14 mouse cellular contexts compared by ENCODE assay signal in the genomic region with DNA sequence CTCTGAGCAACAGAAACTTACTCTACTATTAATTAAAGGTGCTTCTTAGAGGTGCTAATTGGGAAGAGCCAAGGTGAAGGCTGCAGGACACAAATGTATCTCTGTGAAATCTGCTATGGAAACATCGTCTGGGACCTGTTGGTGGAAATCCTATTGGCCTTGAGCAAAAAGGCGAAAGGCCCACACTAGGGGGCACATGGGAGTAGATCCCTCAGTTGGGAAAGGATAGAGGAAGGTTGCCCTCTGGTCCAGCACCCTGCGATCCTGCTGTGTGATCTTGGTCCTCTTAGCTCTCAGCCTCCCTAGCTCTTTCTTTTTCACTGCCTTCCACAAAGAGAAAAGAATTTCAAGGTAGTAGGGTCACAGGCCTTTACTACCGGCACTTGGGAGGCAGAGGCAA. TPM values are rescaled to one million over a fixed set of nuclear protein-coding genes. Genes with fewer than 3 reads are reported as not detected.
DNase-seq lines count a peak whose midpoint lies in the region; ATAC-seq and TF ChIP-seq lines count a peak whose summit lies in the region.
"Had no signal": no experiment of that assay in that cellular context is flagged by ENCODE, and none has a peak within 500 bp of the region (broad histone marks: within the 10 kb centered on the region; RNA-seq: fewer than 3 reads in every experiment).

No protein-coding gene starts in this region.

- DNase-seq in lung, embryonic 14.5 days = no peak
- no peak for DNase-seq in lung, postnatal 36 days
- peak; percentile 42 for DNase-seq in MEL (ENCODE audit: low read depth, low spot score)
- no peak for DNase-seq in stomach, postnatal 0 days (ENCODE audit: low spot score)
- no peak for DNase-seq in left cerebral cortex, adult 8-10 months (ENCODE audit: low spot score in 2 of 2)
- no peak for DNase-seq in forebrain, embryonic 10.5 days (ENCODE audit: extremely low spot score, low spot score)
- DNase-seq: cerebellum, adult 9-10 months had no signal

- H3K36me3 ChIP-seq in lung, embryonic 14.5 days (ENCODE audit: insufficient read depth) = no peaks in the 10 kb centered on the region
- H3K36me3 ChIP-seq in MEL (ENCODE audit: control insufficient read depth in 1 of 2, insufficient read depth in 2 of 2, low read length in 2 of 2) = peaks cover 0 to 41% of the 10 kb centered on the region in 2 experiments; a peak in 3 of 4 replicates
- H3K36me3 ChIP-seq in stomach, postnatal 0 days (ENCODE audit: control insufficient read depth, insufficient read depth, low read length) = no peaks in the 10 kb centered on the region
- H3K36me3 ChIP-seq in forebrain, embryonic 10.5 days (replicated peaks) = no peaks in the 10 kb centered on the region
- H3K36me3 ChIP-seq: heart, embryonic 10.5 days; hindbrain, embryonic 12.5 days; limb, embryonic 15.5 days; midbrain, embryonic 12.5 days had no signal

- no peak for TF ChIP-seq POLR2A in MEL (IDR thresholded peaks at IDR 0.05; ENCODE audit: control insufficient read depth in 1 of 2, insufficient read depth in 1 of 2, low read depth in 1 of 2, low read length in 2 of 2, poor library complexity in 1 of 2)
- TF ChIP-seq POLR2A in bone marrow, adult 2 months (IDR thresholded peaks at IDR 0.05; ENCODE audit: borderline replicate concordance, control insufficient read depth, low read depth, low read length) = no peak

- no peak overlapping the region for H3K27ac ChIP-seq in lung, embryonic 14.5 days (ENCODE audit: low read depth)
- H3K27ac ChIP-seq in MEL (ENCODE audit: control insufficient read depth, low read depth, low read length) = peak overlapping the region; percentile 95
- H3K27ac ChIP-seq in bone marrow, adult 2 months (ENCODE audit: control insufficient read depth, insufficient read depth, low read depth, low read length, poor library complexity) = no peak overlapping the region
- no peak overlapping the region for H3K27ac ChIP-seq in stomach, postnatal 0 days (replicated peaks)
- no peak overlapping the region for H3K27ac ChIP-seq in forebrain, embryonic 10.5 days
- H3K27ac ChIP-seq: heart, embryonic 10.5 days; hindbrain, embryonic 12.5 days; limb, embryonic 15.5 days; midbrain, embryonic 12.5 days had no signal

- no peak for TF ChIP-seq EP300 in MEL (IDR thresholded peaks at IDR 0.05; ENCODE audit: low read depth in 1 of 2, low read length in 2 of 2)
- TF ChIP-seq EP300 in stomach, postnatal 0 days (optimal IDR thresholded peaks at IDR 0.05) = no peak

- peak; percentile 3 for TF ChIP-seq RAD21 in MEL (IDR thresholded peaks at IDR 0.05; ENCODE audit: low read depth, low read length)

- no peaks in the 10 kb centered on the region for H3K4me1 ChIP-seq in lung, embryonic 14.5 days (ENCODE audit: insufficient read depth)
- H3K4me1 ChIP-seq in MEL (ENCODE audit: control insufficient read depth in 1 of 2, insufficient read depth in 2 of 2, low read length in 2 of 2) = peaks cover 30 to 41% of the 10 kb centered on the region in 2 experiments
- no peaks in the 10 kb centered on the region; the same call in none of the 2 replicates for H3K4me1 ChIP-seq in bone marrow, adult 2 months (ENCODE audit: control insufficient read depth, insufficient read depth, low read length)
- H3K4me1 ChIP-seq in stomach, postnatal 0 days (replicated peaks; ENCODE audit: control insufficient read depth, insufficient read depth) = no peaks in the 10 kb centered on the region
- no peaks in the 10 kb centered on the region for H3K4me1 ChIP-seq in forebrain, embryonic 10.5 days
- H3K4me1 ChIP-seq: heart, embryonic 10.5 days; hindbrain, embryonic 12.5 days; limb, embryonic 15.5 days; midbrain, embryonic 12.5 days had no signal

- ATAC-seq in lung, embryonic 14.5 days (ENCODE audit: insufficient read depth) = no peak
- ATAC-seq in stomach, postnatal 0 days (ENCODE audit: low FRiP score, low TSS enrichment) = no peak
- ATAC-seq: forebrain, embryonic 16.5 days had no signal

- H3K9ac ChIP-seq in lung, embryonic 14.5 days = no peak overlapping the region
- H3K9ac ChIP-seq in MEL (ENCODE audit: control insufficient read depth, low read depth, low read length, poor library complexity, severe bottlenecking) = no peak overlapping the region; the same call in 1 of the 2 replicates
- H3K9ac ChIP-seq in stomach, postnatal 0 days (ENCODE audit: low read length) = no peak overlapping the region
- H3K9ac ChIP-seq: hindbrain, embryonic 12.5 days; limb, embryonic 15.5 days; midbrain, embryonic 12.5 days had no signal

- no peak overlapping the region for H3K4me3 ChIP-seq in lung, embryonic 14.5 days (ENCODE audit: low read depth, low read length)
- no peak overlapping the region for H3K4me3 ChIP-seq in MEL (ENCODE audit: control insufficient read depth in 1 of 2, insufficient read depth in 1 of 2, low read depth in 2 of 2, low read length in 2 of 2)
- H3K4me3 ChIP-seq in bone marrow, adult 2 months (replicated peaks; ENCODE audit: control insufficient read depth, low read depth, low read length) = no peak overlapping the region
- no peak overlapping the region for H3K4me3 ChIP-seq in stomach, postnatal 0 days (ENCODE audit: low read depth, low read length)
- no peak overlapping the region for H3K4me3 ChIP-seq in forebrain, embryonic 10.5 days
- H3K4me3 ChIP-seq: erythroblast, embryonic 14.5 days; heart, embryonic 10.5 days; hindbrain, embryonic 12.5 days; limb, embryonic 15.5 days; midbrain, embryonic 12.5 days had no signal

- WGBS in lung, embryonic 14.5 days = 74% methylated on average over 4 of the region's 4 CpGs
- WGBS in bone marrow, adult 2 months = 68% methylated on average over 4 of the region's 4 CpGs
- 81% methylated on average over 4 of the region's 4 CpGs for WGBS in stomach, postnatal 0 days
- WGBS in forebrain, embryonic 10.5 days = 92% methylated on average over 4 of the region's 4 CpGs

- TF ChIP-seq CTCF in lung, embryonic 14.5 days (IDR thresholded peaks at IDR 0.05; ENCODE audit: low read depth) = 0 out of 2 replicates have a peak, but pooled peaks have one; percentile 11
- peak; percentile 8 to 43 (median 40); a peak in 3 of 6 replicates for TF ChIP-seq CTCF in MEL (IDR thresholded peaks at IDR 0.05 in 2 of 3, conservative IDR thresholded peaks at IDR 0.05 in 1 of 3; ENCODE audit: control insufficient read depth in 1 of 3, insufficient read depth in 1 of 3, low read depth in 2 of 3, low read length in 3 of 3, poor library complexity in 1 of 3, severe bottlenecking in 1 of 3)
- peak; percentile 27; the same call in 1 of the 2 replicates for TF ChIP-seq CTCF in bone marrow, adult 2 months (IDR thresholded peaks at IDR 0.05; ENCODE audit: control insufficient read depth, insufficient read depth, low read length)
- peak; percentile 23; the same call in 1 of the 2 replicates for TF ChIP-seq CTCF in stomach, postnatal 0 days (IDR thresholded peaks at IDR 0.05; ENCODE audit: low read depth)

- no peaks in the 10 kb centered on the region for H3K79me2 ChIP-seq in MEL (ENCODE audit: control insufficient read depth, insufficient read depth, low read length, poor library complexity)

- no peaks in the 10 kb centered on the region for H3K27me3 ChIP-seq in lung, embryonic 14.5 days (ENCODE audit: insufficient read depth, low read length)
- no peaks in the 10 kb centered on the region for H3K27me3 ChIP-seq in MEL (ENCODE audit: control insufficient read depth in 1 of 2, insufficient read depth in 2 of 2, low read length in 2 of 2)
- no peaks in the 10 kb centered on the region for H3K27me3 ChIP-seq in stomach, postnatal 0 days (ENCODE audit: control insufficient read depth, insufficient read depth, low read length)
- H3K27me3 ChIP-seq in forebrain, embryonic 10.5 days (ENCODE audit: poor library complexity, severe bottlenecking) = no peaks in the 10 kb centered on the region
- H3K27me3 ChIP-seq: hindbrain, embryonic 12.5 days; limb, embryonic 15.5 days; midbrain, embryonic 12.5 days had no signal

- H3K4me2 ChIP-seq in lung, embryonic 14.5 days = no peak overlapping the region
- H3K4me2 ChIP-seq in stomach, postnatal 0 days (replicated peaks; ENCODE audit: low read depth) = no peak overlapping the region
- H3K4me2 ChIP-seq: hindbrain, embryonic 12.5 days; limb, embryonic 15.5 days; midbrain, embryonic 12.5 days had no signal

- H3K9me3 ChIP-seq in lung, embryonic 14.5 days (ENCODE audit: low read depth, low read length) = no peaks in the 10 kb centered on the region
- no peaks in the 10 kb centered on the region for H3K9me3 ChIP-seq in MEL (replicated peaks; ENCODE audit: insufficient read depth, low read length)
- H3K9me3 ChIP-seq in stomach, postnatal 0 days (ENCODE audit: control insufficient read depth, low read length) = no peaks in the 10 kb centered on the region
- H3K9me3 ChIP-seq in forebrain, embryonic 10.5 days = no peaks in the 10 kb centered on the region
- H3K9me3 ChIP-seq: heart, embryonic 10.5 days; hindbrain, embryonic 12.5 days; limb, embryonic 15.5 days; midbrain, embryonic 12.5 days had no signal

TF ChIP-seq in MEL, 35 proteins besides CTCF, POLR2A, EP300 and RAD21:
- TF ChIP-seq SMC3 (IDR thresholded peaks at IDR 0.05; ENCODE audit: low read depth, low read length) = peak; percentile 44
- no peak for TF ChIP-seq MYB (IDR thresholded peaks at IDR 0.05; ENCODE audit: low read depth, low read length)
- 0 out of 2 replicates have a peak, but pooled peaks have one; percentile 3 for TF ChIP-seq ZC3H11A (IDR thresholded peaks at IDR 0.05; ENCODE audit: low read depth, low read length)
TF ChIP-seq in MEL: peak in this region for 2.

RNA-seq across cellular contexts. Expression of a gene that starts 43.0 kb away (rescaled TPM):
- polyA plus RNA-seq in lung, embryonic 14.5 days (2014; fragmentation: Nextera tagmentation; extraction: Ambion mirVana) = 88.6 and 92.5 TPM in 2 replicates
- 115 and 133 TPM in 2 replicates for total RNA-seq in MEL (2012; rRNA removed)
- 100 to 1,000 TPM in 1 of 2 experiments, not detected in 1; 103 TPM for polyA plus RNA-seq in MEL (2012; ENCODE audit: insufficient read depth in 1 of 2, insufficient read length in 2 of 2, low read depth in 1 of 2, low replicate concordance in 2 of 2, missing spikeins in 1 of 2)
- polyA plus RNA-seq in bone marrow, adult 2 months (2011; ENCODE audit: insufficient read depth, insufficient read length, low replicate concordance, missing spikeins) = 38.6 and 57.0 TPM in 2 replicates
- polyA plus RNA-seq in stomach, postnatal 0 days (2015; fragmentation: Nextera tagmentation; extraction: Ambion mirVana) = 42.7 and 44.8 TPM in 2 replicates
- total RNA-seq in left cerebral cortex, adult 8-10 months (2022) = 10 to 100 TPM; 57.9 to 61.9 (median 59.0) TPM
- 127 and 138 TPM in 2 replicates for polyA plus RNA-seq in forebrain, embryonic 10.5 days (2016; fragmentation: Nextera tagmentation; extraction: Ambion mirVana)
